Mouse (Mus musculus) left cerebral cortex, postnatal 14 days (tissue): ENCODE data around the gene Cldnd2. TPM values are rescaled to one million over a fixed set of nuclear protein-coding genes. Genes with fewer than 3 reads are reported as not detected.
"Not testable (repeated sequence)": the region's sequence is repeated elsewhere in the genome, so short reads cannot be mapped to it uniquely, and the experiment has no call there.

Experiments
- DNase-seq, 2 experiments: peaks; one replicate each; pipeline ENCODE4 v3.0.0; 2021 to 2022; ENCODE audit warnings: low spot score in 2 of 2, mixed read lengths in 1 of 2
- intact Hi-C: fragments of 180-260 bp; cut with DNase I; formaldehyde crosslinking; loops from one replicate; pipeline ENCODE4 v1.15.1; 2025
- long read RNA-seq, 2 experiments: library from polyadenylated mRNA; stranded (forward); transcript quantifications; one replicate each; pipeline ENCODE4 v2.0.0; 2021
- total RNA-seq, 2 experiments: library from RNA; stranded (reverse); gene quantifications; 2 replicates each; pipeline ENCODE4 v1.2.3; 2021

Gene Cldnd2
- total RNA-seq: not detected
- long read RNA-seq, experiment 1: 0 reads
- long read RNA-seq, experiment 2: 0 reads

DNA sequence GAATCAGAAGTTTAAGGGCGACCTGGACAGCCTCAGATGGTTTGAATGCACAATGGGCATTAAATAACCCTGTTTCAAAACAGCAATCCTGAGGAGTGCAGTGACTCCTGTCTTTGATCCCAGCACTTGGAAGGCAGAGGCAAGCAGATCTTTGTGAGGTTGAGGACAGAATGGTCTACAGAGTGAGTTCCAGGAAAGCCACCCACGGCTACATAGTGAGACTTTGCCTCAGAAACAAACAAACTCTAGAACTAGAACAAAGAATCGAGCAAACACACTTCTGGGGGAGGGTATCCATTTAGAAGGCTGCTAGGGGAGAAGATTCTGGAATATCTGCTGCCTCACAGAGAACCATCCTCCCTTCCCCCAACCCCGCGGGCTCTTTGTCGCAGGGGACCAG, at the start of gene Cldnd2:
TSS of gene Cldnd2 (plus strand) at position 301 of the 400 bp plus-strand sequence.
- intact Hi-C loops: loop anchor here (10.0 kb wide), 1 partner anchor 126 kb away; the partner anchor contains the start of gene Zfp715
- no peak for DNase-seq

DNA sequence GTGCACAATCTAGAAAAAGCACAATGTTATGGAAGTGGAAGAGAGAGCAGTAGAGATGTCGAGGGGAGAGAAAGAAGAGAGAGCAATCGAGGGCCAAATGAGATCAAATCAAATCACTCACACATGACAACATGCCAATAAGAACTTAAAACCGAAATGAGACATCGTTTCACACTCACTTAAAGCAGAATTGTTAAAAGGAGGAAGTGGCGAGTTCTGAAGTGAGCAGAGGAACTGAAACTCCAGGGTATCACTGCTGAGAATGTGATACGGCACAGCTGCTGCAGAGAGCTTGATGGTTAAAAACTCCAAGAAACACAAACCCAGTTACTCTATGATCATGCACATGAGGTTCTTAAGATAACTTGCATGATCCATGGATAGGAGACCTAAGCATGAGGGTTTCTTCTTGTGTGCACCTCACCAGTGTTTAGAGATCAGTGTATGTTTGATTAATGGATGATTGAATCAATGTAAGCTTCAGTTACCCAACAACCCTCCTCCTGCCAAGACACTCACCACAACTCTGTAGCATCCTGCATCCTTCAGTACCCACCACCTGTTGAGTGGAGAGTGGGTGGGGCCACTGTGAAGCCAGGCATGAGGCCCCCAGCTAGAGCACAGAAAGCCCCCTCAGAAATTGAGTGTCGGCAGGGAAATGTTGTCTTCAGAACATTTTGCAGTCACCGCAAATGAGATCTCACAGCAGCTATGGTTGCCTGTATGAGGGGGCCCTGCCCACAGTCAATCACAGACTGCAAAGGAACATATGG, 48.0 kb upstream of the Cldnd2 start:
- DNase-seq: peak in 1 of 2 experiments; percentile 2
- intact Hi-C loops: no loop called here

DNA sequence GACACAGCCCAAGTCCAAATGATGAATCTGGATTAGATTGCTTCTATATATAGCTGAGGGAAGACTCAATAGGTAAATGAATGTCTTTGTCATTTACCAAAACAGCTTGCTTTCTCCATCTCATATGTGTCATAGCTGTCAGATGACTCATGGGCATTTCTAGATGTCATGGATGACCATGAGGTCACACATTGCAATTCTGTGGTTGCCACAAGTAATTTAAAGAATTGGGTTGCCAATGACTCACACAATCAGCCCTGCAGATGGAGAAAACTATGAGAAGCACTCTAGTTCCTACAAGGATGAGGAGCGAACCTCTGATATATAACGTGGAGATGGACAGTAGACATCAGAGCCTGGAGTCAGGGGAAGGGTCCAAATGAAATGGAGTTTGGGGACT, 41.1 kb upstream of the Cldnd2 start:
- no peak for DNase-seq
- intact Hi-C loops: no loop called here

DNA sequence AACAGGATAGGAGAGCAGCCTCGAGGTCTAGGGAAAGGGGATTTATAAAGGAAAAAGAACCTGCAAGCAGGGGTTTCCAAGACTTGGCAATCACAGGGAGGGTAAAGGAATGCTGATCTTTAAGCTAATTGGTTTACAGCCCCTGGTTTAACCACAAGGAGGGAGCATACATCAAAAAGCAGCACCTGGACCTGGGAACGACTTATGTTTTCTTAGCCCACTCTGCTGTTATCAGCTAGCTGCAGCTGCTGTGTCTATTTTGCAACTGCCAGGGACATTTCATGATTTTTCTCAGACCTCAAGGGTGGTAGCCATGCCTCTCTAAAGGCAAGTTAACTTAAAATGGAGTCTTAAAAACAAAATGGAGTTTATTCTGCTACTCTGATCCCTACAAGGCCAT, 37.9 kb upstream of the Cldnd2 start:
- no peak for DNase-seq
- intact Hi-C loops: no loop called here

DNA sequence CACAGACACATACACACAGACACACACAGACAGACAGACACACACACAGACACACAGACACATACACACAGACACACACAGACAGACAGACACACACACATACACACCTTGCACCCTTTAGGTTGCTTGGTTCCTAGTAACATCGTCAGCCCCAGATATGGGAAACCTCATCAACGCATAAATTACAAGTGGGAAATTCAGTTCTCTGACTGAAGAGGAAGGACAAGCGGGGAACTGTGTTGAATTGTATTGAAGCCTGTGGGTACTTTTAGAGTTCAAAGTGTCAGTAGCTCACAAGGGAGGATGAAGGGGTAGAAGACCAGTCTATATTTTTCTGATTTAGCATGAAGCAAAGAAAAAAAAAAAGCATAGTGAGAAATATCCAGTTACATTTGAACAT, 33.0 kb upstream of the Cldnd2 start:
- intact Hi-C loops: no loop called here
- DNase-seq: no peak

DNA sequence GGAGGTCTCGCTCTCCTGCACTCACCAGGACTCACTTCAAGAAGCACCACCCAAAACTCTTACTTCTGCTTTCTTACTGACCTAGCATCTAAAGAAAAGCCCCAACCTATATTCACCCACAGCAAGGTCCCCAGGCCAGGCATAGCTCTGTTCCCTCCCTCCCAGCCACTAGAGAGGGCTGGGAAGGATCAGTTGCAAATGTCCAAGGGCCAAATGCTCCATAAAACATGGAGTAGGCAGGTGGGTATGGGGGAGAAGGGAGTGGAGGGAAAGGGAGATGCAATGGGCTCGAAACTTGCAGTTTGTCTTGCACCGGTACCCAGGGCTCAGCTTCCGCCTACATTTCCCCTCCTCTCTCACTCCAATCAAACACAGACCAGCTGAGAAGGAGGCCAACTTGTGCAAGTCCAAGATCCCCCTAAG, 32.4 kb upstream of the Cldnd2 start, which contains the start of gene Siglecg:
TSS of gene Siglecg (plus strand) at position 74 of the 423 bp plus-strand sequence.
- DNase-seq: no peak
- intact Hi-C loops: no loop called here

DNA sequence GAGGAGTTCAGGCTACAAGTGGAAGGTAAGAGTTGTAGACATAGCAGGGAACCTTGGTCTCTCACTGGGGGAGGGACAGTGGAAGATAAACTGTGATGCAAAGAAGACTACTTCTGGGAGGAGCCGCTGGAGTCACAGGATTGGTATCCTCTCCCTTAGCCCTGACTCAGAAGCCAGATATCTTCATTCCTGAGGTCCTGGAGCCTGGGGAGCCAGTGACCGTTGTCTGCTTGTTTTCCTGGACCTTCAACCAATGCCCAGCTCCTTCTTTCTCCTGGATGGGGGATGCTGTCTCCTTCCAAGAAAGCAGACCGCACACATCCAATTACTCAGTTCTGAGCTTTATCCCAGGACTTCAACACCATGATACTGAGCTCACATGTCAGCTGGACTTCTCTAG, 31.5 kb upstream of the Cldnd2 start:
- DNase-seq: no peak
- intact Hi-C loops: no loop called here

DNA sequence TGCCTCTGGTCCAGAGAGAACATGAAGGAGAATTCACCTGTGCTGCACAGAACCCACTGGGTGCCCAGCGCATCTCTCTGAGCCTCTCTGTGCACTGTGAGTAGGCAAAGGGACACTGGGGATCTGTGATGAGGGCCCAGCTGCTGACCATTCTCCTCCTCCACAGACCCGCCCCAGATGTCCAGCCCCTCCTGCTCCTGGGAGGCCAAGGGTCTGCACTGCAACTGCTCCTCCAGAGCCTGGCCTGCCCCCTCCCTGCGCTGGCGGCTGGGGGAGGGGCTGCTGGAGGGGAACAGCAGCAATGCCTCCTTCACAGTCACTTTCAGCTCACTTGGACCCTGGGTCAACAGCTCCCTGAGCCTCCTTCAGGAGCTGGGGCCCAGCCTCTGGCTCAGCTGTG, 28.9 kb upstream of the Cldnd2 start:
- DNase-seq, intact Hi-C loops: not testable (repeated sequence)

DNA sequence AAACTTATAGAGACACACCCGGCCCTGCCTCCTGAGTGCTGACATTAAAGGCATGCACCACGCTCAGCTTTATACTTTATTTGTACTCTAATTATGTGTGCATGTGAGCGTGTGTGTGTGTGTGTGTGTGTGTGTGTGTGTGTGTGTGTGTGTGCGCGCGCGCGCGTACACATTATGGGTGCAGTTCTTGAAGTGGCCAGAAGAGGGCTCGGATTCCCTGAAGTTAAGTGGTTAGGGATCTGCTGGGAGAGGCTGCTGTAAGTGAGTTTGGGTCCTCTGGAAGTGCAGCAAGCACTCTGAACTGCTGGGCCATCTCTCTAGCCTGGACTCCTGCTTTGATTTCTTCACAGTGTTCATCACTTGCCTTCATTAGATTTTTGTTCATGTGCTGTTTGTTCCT, 23.3 kb upstream of the Cldnd2 start:
- intact Hi-C loops: no loop called here

DNA sequence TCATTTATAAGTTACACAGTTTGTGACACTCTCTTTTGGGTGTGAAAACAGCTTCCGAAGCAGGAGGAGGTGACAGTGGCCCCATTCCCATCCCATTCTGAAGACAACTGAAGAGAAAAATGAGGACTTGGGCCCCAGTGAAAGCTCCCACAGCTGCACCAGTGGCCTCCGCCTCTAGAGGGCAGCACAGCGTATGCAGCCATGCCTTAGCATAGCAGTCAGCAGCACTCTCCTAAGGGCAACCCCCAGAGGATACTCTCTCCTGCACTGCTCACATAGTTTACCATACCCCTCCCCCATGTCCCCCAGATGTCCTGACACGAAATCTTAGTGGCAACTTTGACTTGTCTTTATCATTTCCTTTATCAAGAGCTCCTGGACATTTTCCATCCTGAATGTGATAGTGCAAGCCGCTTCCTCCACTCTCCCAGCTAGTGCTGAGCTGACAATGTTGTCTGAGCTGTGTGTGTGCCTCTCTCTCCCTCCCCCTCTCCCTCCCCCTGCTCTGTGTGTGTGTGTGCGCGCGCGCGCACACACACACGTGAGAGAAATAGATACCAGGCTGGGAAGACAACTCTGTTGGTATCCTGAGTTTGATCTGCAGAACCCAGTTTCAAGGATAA, 17.5 kb upstream of the Cldnd2 start:
- intact Hi-C loops: loop anchor here (5.0 kb wide), 1 partner anchor 44 kb away; no protein-coding TSS in a partner anchor
- peak; percentile 79 to 87 for DNase-seq

More for the DNA sequence above, 23.3 kb upstream of the Cldnd2 start:
- no peak for DNase-seq

DNA sequence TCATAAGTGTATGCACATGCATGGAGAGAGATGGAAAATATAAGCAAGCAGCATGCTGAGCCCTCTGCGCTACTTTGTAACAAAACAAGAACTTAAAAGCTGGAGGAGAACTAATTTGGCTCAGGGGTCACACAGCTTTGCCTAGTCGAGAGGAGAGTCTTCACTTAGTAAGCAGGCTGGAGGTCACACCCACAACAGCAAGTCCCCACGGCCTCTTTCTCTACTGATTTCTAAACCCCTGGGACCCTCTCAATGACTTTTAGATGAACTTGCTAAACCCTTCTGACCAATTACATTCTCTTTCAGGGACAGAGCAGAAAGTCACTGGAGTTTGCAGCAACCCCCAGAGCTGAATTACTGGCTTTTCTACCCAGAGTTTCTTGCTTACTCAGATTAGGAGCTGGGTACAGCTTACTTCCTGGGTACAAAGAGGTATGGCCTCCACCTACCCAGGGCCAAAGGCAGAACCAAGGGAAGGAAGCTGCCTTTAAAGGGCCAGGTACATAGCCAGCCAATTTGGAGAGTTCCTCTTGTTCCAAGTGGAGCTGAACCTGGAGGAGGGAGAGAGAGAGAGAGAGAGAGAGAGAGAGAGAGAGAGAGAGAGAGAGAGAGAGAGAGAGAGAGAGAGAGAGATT, 16.5 kb upstream of the Cldnd2 start:
- DNase-seq: no peak
- intact Hi-C loops: loop anchor here (5.0 kb wide), 1 partner anchor 43 kb away; no protein-coding TSS in a partner anchor

DNA sequence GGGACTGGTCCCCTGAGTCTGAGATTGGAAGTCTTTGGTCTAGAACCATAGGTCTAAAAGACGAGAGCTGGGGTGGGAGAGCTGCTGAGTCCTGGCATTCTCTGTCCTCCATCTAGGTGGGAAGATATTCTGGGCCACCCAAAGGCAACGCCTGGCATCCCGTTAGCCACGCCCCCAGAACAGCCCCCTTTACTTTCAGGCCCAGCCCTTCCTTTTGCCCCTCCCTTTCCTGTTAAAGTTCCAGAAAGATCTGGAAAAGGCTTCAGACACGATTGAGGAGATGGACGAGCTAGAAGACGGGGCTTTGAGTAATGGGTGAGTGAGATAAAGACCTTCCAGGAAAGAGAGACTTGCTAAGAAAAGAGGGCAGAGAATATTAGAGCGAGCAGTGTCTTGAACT, 13.2 kb upstream of the Cldnd2 start, which contains the start of gene Lim2:
TSS of gene Lim2 (plus strand) at position 265 of the 400 bp plus-strand sequence.
- intact Hi-C loops: no loop called here
- no peak for DNase-seq

DNA sequence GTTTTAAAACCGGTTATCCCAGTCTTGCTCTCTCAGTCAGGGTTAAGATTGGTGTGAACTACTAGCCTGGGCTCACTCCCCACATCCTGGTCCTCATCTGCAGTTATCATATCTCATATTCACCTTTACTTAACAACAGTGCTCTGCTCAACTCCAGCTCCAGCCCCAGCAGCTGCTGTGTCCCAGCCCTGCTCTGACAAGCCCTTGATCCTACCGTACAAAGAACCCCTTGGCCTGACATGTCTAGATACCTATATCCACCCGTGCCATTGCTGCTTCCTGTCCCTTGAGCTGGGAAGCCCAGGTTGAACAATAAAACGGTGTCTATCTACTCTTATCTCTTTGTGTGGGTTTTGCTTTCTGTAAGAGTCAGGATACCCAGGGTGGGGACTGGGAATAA, 11.1 kb upstream of the Cldnd2 start:
- no peak for DNase-seq
- intact Hi-C loops: no loop called here

DNA sequence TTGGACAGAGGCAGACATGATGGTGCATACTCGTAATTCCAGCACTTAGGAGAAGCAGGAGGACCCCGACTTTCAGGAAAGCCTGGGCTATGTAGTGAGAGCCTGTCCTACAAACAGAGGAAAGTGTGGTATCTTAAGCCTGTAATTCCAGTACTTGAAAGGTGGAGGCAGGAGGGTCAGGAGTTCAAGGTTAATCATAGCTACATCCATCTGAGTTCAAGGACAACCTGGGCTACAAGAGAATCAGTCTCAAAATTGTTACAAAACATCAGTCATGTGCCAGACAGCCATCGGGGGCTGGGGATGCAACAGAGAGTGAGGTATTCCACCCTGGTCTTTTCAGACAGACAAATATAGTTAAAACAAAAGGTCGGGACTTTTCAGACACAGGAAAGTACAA, 7.7 kb upstream of the Cldnd2 start:
- intact Hi-C loops: no loop called here
- DNase-seq: no peak

DNA sequence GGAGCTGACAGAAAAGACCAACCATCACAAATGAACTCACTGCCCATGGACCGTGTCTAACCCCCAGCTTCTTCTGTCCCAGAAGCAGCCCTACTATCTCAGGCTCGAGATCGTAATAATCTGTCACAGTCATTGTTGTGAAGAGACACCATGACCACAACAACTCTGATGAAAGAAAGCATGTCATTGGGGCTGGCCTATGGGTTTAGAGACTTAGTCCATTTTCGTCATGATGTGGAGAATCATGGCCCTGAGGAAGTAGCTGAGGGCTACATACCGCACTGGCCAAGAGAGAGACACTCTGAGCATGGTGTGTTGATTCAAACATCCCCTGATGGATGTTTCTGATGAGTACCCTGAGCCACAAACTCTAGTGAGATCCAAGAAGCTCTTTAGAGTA, 5.9 kb upstream of the Cldnd2 start:
- intact Hi-C loops: no loop called here
- DNase-seq: no peak

DNA sequence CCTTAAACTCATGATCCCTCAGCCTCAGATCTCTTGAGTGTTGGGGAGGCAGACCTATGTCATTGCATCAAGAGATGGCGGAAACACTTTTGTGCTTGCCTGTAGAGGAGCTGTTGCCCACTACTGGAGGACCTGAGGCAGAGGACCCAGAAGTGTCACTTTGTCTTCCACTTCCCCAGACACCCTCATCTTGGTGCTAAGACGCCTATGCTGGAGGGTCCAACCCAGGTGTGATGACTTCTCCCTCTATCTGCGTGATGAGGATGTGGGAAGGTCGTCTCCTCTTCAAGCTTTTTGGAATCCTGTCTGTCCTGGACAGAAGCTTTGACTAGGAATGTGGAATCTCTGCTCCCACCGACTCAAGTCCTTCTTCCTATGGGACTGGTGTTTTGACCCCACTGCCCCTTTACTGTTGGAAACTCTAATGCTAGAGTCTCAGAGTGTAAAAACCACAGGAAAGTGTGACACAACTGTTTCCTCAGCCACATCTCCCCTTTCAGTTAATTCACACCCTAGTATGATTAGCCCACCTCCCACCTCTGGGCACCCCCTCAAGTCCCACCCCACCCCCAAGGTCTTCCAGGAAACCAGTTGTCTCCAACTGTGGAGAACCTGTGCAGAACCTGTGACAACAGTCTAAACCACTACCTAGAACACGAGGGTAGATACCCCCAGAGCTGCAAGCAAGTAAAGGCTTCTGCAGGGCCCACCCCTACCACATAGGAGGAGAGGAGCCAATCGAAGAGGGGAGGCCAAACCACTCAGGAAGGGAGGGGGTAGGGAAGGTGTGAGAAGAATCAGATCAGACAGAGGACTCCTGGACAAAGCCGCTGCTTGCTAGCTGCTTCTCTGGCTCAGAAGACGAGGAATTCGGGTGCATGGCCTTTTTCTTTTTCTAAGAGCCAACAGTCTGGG, 4.0 kb upstream of the Cldnd2 start, which contains the start of gene Nkg7:
TSS of gene Nkg7 (plus strand) at position 733 of the 915 bp plus-strand sequence.
- intact Hi-C loops: no loop called here
- no peak for DNase-seq

DNA sequence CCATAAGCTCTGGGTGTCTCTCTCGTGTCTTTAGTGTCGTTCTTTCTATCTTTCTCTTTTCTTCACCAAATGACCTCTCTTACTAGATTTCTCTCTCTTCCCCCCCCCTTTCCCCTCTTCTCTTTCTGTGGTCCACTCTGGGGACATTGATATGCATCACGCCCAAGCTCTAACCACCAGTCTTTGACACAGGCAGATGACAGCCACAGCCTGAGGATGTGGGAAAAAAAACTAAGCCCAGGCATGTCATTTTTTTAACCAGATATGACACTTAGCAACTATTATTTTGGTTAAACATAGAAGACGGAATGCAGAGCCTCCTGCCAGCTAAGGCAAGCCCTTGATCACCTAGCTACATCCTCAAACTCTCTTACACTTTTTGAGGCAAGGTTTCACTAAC, 2.0 kb upstream of the Cldnd2 start:
- intact Hi-C loops: no loop called here
- no peak for DNase-seq

DNA sequence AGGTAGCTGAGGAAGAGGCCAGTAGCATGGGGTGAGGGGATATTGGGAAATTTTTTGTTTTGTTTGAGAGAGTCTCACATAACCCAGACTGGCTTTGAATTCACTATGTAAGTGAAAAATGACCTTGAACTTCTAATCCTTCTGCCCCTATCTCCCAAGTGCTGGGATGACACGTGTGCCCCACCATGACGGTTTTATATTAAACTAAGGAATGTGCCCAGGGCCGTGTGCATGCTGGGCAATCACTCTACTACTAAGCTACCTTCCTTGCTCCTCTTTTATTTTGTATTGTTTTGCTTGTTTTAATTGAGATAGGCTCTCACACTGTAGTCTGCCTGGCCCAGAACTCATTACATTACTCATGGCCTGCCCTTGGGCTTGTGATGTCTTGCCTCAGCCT, 489 bp downstream of the Cldnd2 start:
- DNase-seq: no peak
- intact Hi-C loops: loop anchor here (10.0 kb wide), 1 partner anchor 126 kb away; the partner anchor contains the start of gene Zfp715

DNA sequence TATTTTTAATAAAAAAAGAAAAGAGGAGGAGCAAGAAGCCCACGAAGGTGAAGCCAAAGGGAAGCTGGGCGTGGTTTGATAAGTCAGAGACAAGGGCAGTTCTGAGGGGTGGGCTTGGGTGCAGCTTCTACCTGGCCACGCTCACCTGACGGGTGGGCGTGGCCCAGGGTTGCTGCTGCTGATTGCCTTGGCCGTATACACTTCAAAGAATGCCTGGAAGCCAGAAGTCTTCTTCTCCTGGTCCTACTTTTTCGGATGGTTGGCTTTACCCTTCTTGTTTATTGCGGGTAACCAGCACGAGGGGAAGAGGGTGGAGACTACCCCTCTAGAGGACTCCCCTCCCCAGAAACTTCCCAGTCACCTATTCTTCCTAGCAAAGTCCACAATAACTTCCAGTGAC, 2.1 kb downstream of the Cldnd2 start:
- intact Hi-C loops: loop anchor here (10.0 kb wide), 1 partner anchor 128 kb away; the partner anchor contains the start of gene Zfp715

More for the DNA sequence above, 2.1 kb downstream of the Cldnd2 start:
- no peak for DNase-seq
